Mouse (Mus musculus): ENCODE measurements around the gene Bach2.
A peak's percentile ranks its signal among the peaks of the same experiment; 100 is the strongest.

Bach2 gene

GRCm38 (mm10) chr4:32529443-32529995, 290.9 kb downstream of the Bach2 start:
- DNase-seq (ENCODE audit: low spot score in 2 of 2): no peak

GRCm38 (mm10) chr4:32530421-32530920, 291.9 kb downstream of the Bach2 start:
- DNase-seq (ENCODE audit: low spot score in 2 of 2): no peak

- DNase-seq (ENCODE audit: low spot score in 2 of 2): no peak
Observed at GRCm38 (mm10) chr4:32530921-32531846, 292.6 kb downstream of the Bach2 start.

GRCm38 (mm10) chr4:32532079-32532478, 293.5 kb downstream of the Bach2 start:
- DNase-seq (ENCODE audit: low spot score in 2 of 2): no peak

- no peak for DNase-seq (ENCODE audit: low spot score in 2 of 2)
Observed at GRCm38 (mm10) chr4:32533735-32534134, 295.1 kb downstream of the Bach2 start.

GRCm38 (mm10) chr4:32535626-32536025, 297.0 kb downstream of the Bach2 start:
- DNase-seq (ENCODE audit: low spot score in 2 of 2): no peak

GRCm38 (mm10) chr4:32536870-32537508, 298.4 kb downstream of the Bach2 start:
- no peak for DNase-seq (ENCODE audit: low spot score in 2 of 2)

- DNase-seq (ENCODE audit: low spot score in 2 of 2): peak in 1 of 2 experiments; percentile 20
Observed at GRCm38 (mm10) chr4:32538088-32538487, 299.5 kb downstream of the Bach2 start.

GRCm38 (mm10) chr4:32538488-32538887, 299.9 kb downstream of the Bach2 start:
- no peak for DNase-seq (ENCODE audit: low spot score in 2 of 2)

- DNase-seq (ENCODE audit: low spot score in 2 of 2): no peak
Observed at GRCm38 (mm10) chr4:32538987-32539386, 300.4 kb downstream of the Bach2 start.

- no peak for DNase-seq (ENCODE audit: low spot score in 2 of 2)
Observed at GRCm38 (mm10) chr4:32544821-32545545, 306.4 kb downstream of the Bach2 start.

GRCm38 (mm10) chr4:32545548-32545947, 306.9 kb downstream of the Bach2 start:
- no peak for DNase-seq (ENCODE audit: low spot score in 2 of 2)

GRCm38 (mm10) chr4:32549150-32549549, 310.5 kb downstream of the Bach2 start:
- no peak for DNase-seq (ENCODE audit: low spot score in 2 of 2)

GRCm38 (mm10) chr4:32551337-32551736, 312.7 kb downstream of the Bach2 start:
- DNase-seq (ENCODE audit: low spot score in 2 of 2): no peak

GRCm38 (mm10) chr4:32555506-32555905, 316.9 kb downstream of the Bach2 start:
- DNase-seq (ENCODE audit: low spot score in 2 of 2): no peak

- DNase-seq (ENCODE audit: low spot score in 2 of 2): no peak
Observed at GRCm38 (mm10) chr4:32560246-32560645, 321.6 kb downstream of the Bach2 start.

- DNase-seq (ENCODE audit: low spot score in 2 of 2): no peak
Observed at GRCm38 (mm10) chr4:32560724-32561554, 322.3 kb downstream of the Bach2 start.

GRCm38 (mm10) chr4:32561555-32562095, 323.0 kb downstream of the Bach2 start:
- no peak for DNase-seq (ENCODE audit: low spot score in 2 of 2)

- no peak for DNase-seq (ENCODE audit: low spot score in 2 of 2)
Observed at GRCm38 (mm10) chr4:32562319-32563115, 323.9 kb downstream of the Bach2 start.

- DNase-seq (ENCODE audit: low spot score in 2 of 2): no peak
Observed at GRCm38 (mm10) chr4:32564416-32564815, 325.8 kb downstream of the Bach2 start.
